Mouse (Mus musculus) skeletal muscle tissue, adult 2 months (tissue): ENCODE data around the gene H2al1g.
"Not testable (repeated sequence)": the region's sequence is repeated elsewhere in the genome, so short reads cannot be mapped to it uniquely, and the experiment has no call there.

Source experiments
- DNase-seq: peaks from one replicate; pipeline ENCODE4 v3.0.0-alpha.2; 2012; ENCODE audit warnings: low read depth, low spot score

H2al1g gene

GRCm38 (mm10) chrX:11317956-11318355, at the start of gene H2al1g:
TSS of gene H2al1g (plus strand) at chrX:11318256.
- DNase-seq: not testable (repeated sequence)

- DNase-seq: no peak
Observed at GRCm38 (mm10) chrX:11269074-11269473, 49.0 kb upstream of the H2al1g start.

- DNase-seq: no peak
Observed at GRCm38 (mm10) chrX:11273190-11273589, 44.9 kb upstream of the H2al1g start.

GRCm38 (mm10) chrX:11277083-11277482, 41.0 kb upstream of the H2al1g start:
- DNase-seq: no peak

GRCm38 (mm10) chrX:11280741-11281140, 37.3 kb upstream of the H2al1g start:
- no peak for DNase-seq

GRCm38 (mm10) chrX:11288306-11288882, 29.7 kb upstream of the H2al1g start:
- no peak for DNase-seq

GRCm38 (mm10) chrX:11289244-11289643, 28.8 kb upstream of the H2al1g start:
- no peak for DNase-seq

- DNase-seq: not testable (repeated sequence)
Observed at GRCm38 (mm10) chrX:11298957-11299356, 19.1 kb upstream of the H2al1g start, which contains the start of gene H2al1a. TSS of gene H2al1a (plus strand) at chrX:11299257.

- not testable (repeated sequence) for DNase-seq
Observed at GRCm38 (mm10) chrX:11302132-11302531, 15.9 kb upstream of the H2al1g start, which contains the start of gene H2al1b. TSS of gene H2al1b (plus strand) at chrX:11302432.

GRCm38 (mm10) chrX:11305355-11305754, 12.7 kb upstream of the H2al1g start, which contains the start of gene H2al1c:
TSS of gene H2al1c (plus strand) at chrX:11305655.
- DNase-seq: not testable (repeated sequence)

- DNase-seq: not testable (repeated sequence)
Observed at GRCm38 (mm10) chrX:11308524-11308923, 9.5 kb upstream of the H2al1g start, which contains the start of gene H2al1d. TSS of gene H2al1d (plus strand) at chrX:11308824.

GRCm38 (mm10) chrX:11311634-11312033, 6.4 kb upstream of the H2al1g start, which contains the start of gene H2al1e:
TSS of gene H2al1e (plus strand) at chrX:11311934.
- not testable (repeated sequence) for DNase-seq

GRCm38 (mm10) chrX:11314858-11315257, 3.2 kb upstream of the H2al1g start, which contains the start of gene H2al1f:
TSS of gene H2al1f (plus strand) at chrX:11315158.
- DNase-seq: not testable (repeated sequence)

- not testable (repeated sequence) for DNase-seq
Observed at GRCm38 (mm10) chrX:11321192-11321591, 3.1 kb downstream of the H2al1g start, which contains the start of gene H2al1h. TSS of gene H2al1h (plus strand) at chrX:11321492.

GRCm38 (mm10) chrX:11324359-11324758, 6.3 kb downstream of the H2al1g start, which contains the start of gene H2al1i:
TSS of gene H2al1i (plus strand) at chrX:11324659.
- DNase-seq: not testable (repeated sequence)

- not testable (repeated sequence) for DNase-seq
Observed at GRCm38 (mm10) chrX:11327522-11327921, 9.5 kb downstream of the H2al1g start, which contains the start of gene H2al1j. TSS of gene H2al1j (plus strand) at chrX:11327822.

- DNase-seq: no peak
Observed at GRCm38 (mm10) chrX:11345762-11346161, 27.7 kb downstream of the H2al1g start.

GRCm38 (mm10) chrX:11346756-11347155, 28.7 kb downstream of the H2al1g start:
- DNase-seq: no peak

- no peak for DNase-seq
Observed at GRCm38 (mm10) chrX:11360823-11361222, 42.8 kb downstream of the H2al1g start.

GRCm38 (mm10) chrX:11361261-11361660, 43.2 kb downstream of the H2al1g start:
- DNase-seq: no peak

- no peak for DNase-seq
Observed at GRCm38 (mm10) chrX:11363890-11364289, 45.8 kb downstream of the H2al1g start.

GRCm38 (mm10) chrX:11365151-11365550, 47.1 kb downstream of the H2al1g start:
- no peak for DNase-seq
